In the genomic region with DNA sequence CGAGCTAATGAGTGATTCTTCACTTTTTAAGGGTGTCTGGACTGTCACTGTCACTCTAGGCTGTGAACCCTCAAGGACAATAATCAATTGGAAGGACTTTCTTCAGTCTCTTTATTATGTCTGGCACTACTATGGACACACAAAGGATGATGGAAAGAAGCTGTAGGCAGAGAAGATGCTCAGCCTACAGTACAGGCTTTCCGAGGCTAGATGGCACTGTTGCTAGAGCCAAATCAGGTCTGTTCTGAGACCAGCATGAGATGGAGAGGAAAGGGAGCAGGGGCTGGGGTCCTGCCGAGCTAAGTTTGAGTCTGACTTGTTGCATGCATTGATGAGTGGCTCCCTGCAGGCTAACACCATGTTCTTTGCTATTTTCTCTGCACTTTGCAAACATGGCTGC, we compare ENCODE assay signal across 10 mouse cellular contexts.
DNase-seq lines count a peak whose midpoint lies in the region; ATAC-seq and TF ChIP-seq lines count a peak whose summit lies in the region.
"Had no signal": no experiment of that assay in that cellular context is flagged by ENCODE, and none has a peak within 500 bp of the region (broad histone marks: within the 10 kb centered on the region; RNA-seq: fewer than 3 reads in every experiment).

No protein-coding gene starts in this region.

- H3K4me1 ChIP-seq in embryonic facial prominence, embryonic 12.5 days: no peaks in the 10 kb centered on the region
- H3K4me1 ChIP-seq: heart, embryonic 15.5 days; neural tube, embryonic 13.5 days had no signal

- TF ChIP-seq CTCF in gastrocnemius, adult 2 months (IDR thresholded peaks at IDR 0.05): peak; percentile 66

- peak; percentile 52; the same call in 1 of the 2 replicates for ATAC-seq in embryonic facial prominence, embryonic 12.5 days (ENCODE audit: insufficient number of reproducible peaks, insufficient read depth, low FRiP score, low TSS enrichment)

- H3K9ac ChIP-seq in embryonic facial prominence, embryonic 12.5 days: no peak overlapping the region
- H3K9ac ChIP-seq: heart, embryonic 15.5 days; neural tube, embryonic 13.5 days had no signal

- H3K27me3 ChIP-seq in embryonic facial prominence, embryonic 12.5 days: no peaks in the 10 kb centered on the region
- H3K27me3 ChIP-seq: heart, embryonic 15.5 days; neural tube, embryonic 13.5 days had no signal

- no peak overlapping the region for H3K4me3 ChIP-seq in gastrocnemius, adult 2 months
- H3K4me3 ChIP-seq in embryonic facial prominence, embryonic 12.5 days: no peak overlapping the region
- H3K4me3 ChIP-seq: heart, embryonic 15.5 days; neural tube, embryonic 13.5 days had no signal

- no peak overlapping the region for H3K27ac ChIP-seq in gastrocnemius, adult 2 months
- H3K27ac ChIP-seq in embryonic facial prominence, embryonic 12.5 days: no peak overlapping the region
- H3K27ac ChIP-seq: heart, embryonic 15.5 days; neural tube, embryonic 13.5 days had no signal

- WGBS in embryonic facial prominence, embryonic 12.5 days: 14% methylated on average over 3 of the region's 3 CpGs

- H3K9me3 ChIP-seq in embryonic facial prominence, embryonic 12.5 days: no peaks in the 10 kb centered on the region
- H3K9me3 ChIP-seq: heart, embryonic 15.5 days; neural tube, embryonic 13.5 days had no signal

- peak; percentile 17 for DNase-seq in gastrocnemius, adult 2 months
- no peak for DNase-seq in gastrocnemius, postnatal 4 days (ENCODE audit: low spot score in 2 of 2)
- peak; percentile 48 for DNase-seq in ES-CJ7 (ENCODE audit: low read depth, low spot score)
- peak; percentile 62 for DNase-seq in kidney, postnatal 10 days
- peak; percentile 58 for DNase-seq in lung, postnatal 10 days
- DNase-seq in T-cell, adult 2 months (ENCODE audit: low spot score): no peak
- DNase-seq in urinary bladder, postnatal 10 days (ENCODE audit: low spot score): no peak

- no peaks in the 10 kb centered on the region for H3K36me3 ChIP-seq in embryonic facial prominence, embryonic 12.5 days
- H3K36me3 ChIP-seq: heart, embryonic 15.5 days; neural tube, embryonic 13.5 days had no signal

- intact Hi-C loops in gastrocnemius, adult 2 months (cut with DNase I): loop anchor here (2.0 kb wide), 1 partner anchor 214 kb away; no protein-coding TSS in a partner anchor

- H3K4me2 ChIP-seq in embryonic facial prominence, embryonic 12.5 days (replicated peaks): no peak overlapping the region
- H3K4me2 ChIP-seq: heart, embryonic 15.5 days; neural tube, embryonic 13.5 days had no signal

Comparison
In these comparisons a context has a peak if more than half of its experiments do, and no peak if none do; other contexts are left out.
1. DNase-seq: peak in gastrocnemius, adult 2 months (single experiment), ES-CJ7 (single experiment), kidney, postnatal 10 days (single experiment) and lung, postnatal 10 days (single experiment); none in gastrocnemius, postnatal 4 days (0 of 2), T-cell, adult 2 months (single experiment) and urinary bladder, postnatal 10 days (single experiment).